Mouse (Mus musculus): ENCODE results near the gene Gm17654. TPM values are rescaled to one million over a fixed set of nuclear protein-coding genes. Genes with fewer than 3 reads are reported as not detected.
"Not testable (repeated sequence)": the region's sequence is repeated elsewhere in the genome, so short reads cannot be mapped to it uniquely, and the experiment has no call there.

The Gm17654 gene
- not detected for total RNA-seq (2021)
- long read RNA-seq, experiment 1, result 0 reads
- long read RNA-seq, experiment 2, result 0 reads

DNA sequence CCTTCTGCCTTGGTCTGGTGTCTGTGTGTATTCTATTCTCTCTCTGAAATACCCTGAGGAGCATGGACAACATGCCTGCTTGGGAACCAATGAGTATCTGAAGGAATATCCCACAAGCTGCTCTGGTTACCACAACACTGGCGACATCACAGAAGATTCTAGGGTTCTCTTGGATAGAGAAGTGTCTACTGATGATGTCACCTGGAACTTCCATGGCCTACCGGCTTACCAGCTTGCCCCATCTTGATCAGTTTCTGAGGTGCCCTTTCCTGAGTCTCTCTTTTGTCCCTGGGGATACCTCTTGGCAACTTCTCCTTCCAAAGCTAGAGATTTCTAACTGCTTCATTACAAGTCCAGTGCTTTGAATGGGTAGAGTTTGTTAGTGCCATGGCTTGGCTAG lies at the start of gene Gm17654:
TSS of gene Gm17654 (minus strand) at position 101 of the 400 bp plus-strand sequence.
- not testable (repeated sequence) for H3K27ac ChIP-seq; DNase-seq (ENCODE audit: low spot score in 2 of 2); H3K4me3 ChIP-seq

DNA sequence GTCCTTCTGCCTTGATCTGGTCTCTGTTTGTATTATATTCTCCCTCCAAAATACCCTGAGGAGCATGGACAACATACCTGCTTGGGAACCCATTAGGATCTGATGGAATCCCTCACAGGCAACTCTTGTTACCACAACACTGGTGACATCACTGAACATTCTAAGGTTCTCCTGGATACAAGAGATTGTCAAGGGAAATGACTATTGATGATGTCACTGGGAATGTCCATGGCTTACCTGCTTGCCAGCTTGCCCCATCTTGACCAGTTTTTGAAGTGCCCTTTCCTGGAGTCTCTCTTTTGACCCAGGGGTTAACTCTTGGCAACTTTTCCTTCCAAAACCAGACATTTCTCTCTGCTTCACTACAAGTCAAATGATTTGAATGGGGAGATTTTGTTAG lies 29.0 kb upstream of the Gm17654 start, which contains the start of gene Gm10375:
TSS of gene Gm10375 (minus strand) at position 101 of the 400 bp plus-strand sequence.
- not testable (repeated sequence) for DNase-seq (ENCODE audit: low spot score in 2 of 2); H3K4me3 ChIP-seq; H3K27ac ChIP-seq

DNA sequence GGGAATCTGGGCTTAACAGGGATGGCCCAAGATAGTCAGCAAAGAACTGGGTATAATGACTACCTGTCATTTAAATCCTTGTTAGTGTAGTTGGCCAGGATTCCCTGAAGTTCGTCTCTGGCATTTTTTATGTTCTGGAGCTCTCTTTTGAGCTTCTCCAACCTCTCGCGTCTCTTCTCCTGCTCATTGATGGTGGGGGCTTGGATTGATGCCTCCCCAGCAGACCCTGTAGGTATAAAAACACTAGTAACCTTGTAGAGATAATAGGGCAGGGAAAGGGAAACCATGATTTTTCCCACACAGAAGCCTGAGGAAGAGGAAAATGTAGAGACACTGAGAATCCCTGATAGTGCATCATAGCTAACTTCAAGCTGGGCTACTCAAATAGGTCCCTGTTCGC lies 977 bp downstream of the Gm17654 start:
- not testable (repeated sequence) for DNase-seq (ENCODE audit: low spot score in 2 of 2); H3K27ac ChIP-seq; H3K4me3 ChIP-seq

DNA sequence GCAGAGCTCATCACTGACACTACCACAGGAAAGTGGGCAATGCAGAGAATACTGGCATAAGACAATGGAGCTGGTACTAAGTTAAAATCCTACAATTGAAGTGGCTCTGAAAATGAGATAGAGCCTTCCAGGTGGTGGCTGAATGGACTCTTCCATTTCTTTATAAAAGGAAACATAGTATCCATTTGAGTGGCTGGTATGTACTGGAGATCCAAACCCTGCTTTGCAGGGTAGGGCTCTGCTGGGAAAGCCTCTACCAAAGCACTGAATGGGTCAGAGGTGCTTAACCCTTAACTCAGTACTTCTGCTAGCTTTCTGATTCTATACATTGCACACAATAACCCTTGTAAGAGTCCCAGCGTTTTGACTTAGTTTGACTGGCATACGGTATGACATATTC lies 26.7 kb downstream of the Gm17654 start:
- H3K27ac ChIP-seq; H3K4me3 ChIP-seq; DNase-seq (ENCODE audit: low spot score in 2 of 2): not testable (repeated sequence)

DNA sequence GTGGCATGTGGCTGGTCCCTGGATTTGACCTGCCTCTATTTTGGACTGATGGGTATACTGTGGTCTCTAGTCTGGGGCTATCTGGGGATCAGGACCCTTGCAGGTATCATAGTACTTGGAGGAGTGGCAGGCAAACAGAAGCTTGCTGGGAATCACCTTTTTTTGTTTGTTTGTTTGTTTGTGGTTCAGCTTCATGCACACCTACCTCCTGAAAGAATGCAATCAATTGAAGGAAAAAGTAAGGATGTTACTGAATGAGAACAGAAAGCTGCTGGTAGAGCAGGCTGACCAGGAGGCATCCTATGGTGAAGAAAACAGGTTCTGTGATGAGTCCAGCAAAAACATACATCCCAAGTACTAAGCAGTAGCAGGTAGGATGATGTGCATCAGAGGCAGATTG lies 32.7 kb downstream of the Gm17654 start:
- H3K4me3 ChIP-seq; H3K27ac ChIP-seq; DNase-seq (ENCODE audit: low spot score in 2 of 2): not testable (repeated sequence)

DNA sequence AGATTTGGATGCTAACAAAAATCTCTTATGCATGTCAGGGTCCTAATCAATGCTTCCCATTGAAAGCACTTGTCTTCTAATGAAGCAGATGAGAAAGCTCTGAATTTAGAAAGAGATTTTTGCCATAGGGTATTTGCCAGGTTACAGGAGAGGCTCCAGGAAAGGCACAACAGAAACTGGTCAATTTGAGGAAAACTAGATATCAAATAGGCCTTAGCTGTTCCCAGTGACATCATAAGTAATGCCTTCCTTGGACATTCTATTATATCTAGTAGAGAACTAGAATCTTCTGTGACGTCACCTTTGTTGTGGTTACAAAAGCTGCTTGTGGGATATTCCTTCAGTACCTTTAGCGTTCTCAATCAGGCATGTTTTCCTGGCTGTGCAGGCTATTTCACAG lies 35.7 kb downstream of the Gm17654 start, which contains the start of gene Gm5799:
TSS of gene Gm5799 (plus strand) at position 301 of the 400 bp plus-strand sequence.
- DNase-seq (ENCODE audit: low spot score in 2 of 2); H3K27ac ChIP-seq; H3K4me3 ChIP-seq: not testable (repeated sequence)

DNA sequence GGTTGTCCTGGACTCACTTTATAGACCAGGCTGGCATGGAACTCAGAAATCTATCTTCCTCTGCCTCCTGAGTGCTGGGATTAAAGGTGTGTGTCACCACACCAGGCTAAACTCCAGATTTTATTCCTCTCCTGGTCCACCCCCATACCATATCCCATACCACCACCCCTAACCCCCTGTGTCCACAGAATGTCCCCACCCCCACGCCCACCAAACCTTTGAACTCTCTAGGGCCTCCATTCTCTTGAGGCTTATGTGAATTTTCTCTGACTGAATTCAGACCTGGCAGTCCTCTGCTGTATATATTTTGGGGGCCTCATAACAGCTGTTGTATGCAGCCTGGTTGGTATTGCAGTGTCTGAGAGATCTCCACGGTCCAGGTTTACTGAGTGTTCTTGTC lies 40.8 kb downstream of the Gm17654 start:
- not testable (repeated sequence) for DNase-seq (ENCODE audit: low spot score in 2 of 2); H3K4me3 ChIP-seq; H3K27ac ChIP-seq

DNA sequence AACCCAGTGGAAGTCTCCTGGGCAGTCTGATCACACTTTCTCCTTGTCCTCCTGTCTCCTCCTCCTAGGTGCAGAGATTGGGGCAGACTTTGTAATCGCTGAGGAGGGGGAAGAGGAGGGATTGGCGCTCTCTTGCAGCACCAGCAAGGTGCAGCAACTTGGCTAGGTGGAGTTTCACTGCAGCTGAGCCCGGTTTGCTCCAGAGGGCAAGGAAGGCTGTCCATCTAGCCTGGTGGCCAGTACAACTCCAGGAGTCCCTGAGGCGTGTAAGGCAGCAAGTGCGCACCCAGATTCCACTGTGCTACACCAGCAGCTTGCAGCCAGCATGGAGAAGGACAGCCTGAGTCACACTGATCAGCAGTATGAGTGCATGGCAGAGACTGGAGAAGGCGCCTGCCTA lies 46.6 kb downstream of the Gm17654 start:
- H3K27ac ChIP-seq; H3K4me3 ChIP-seq; DNase-seq (ENCODE audit: low spot score in 2 of 2): not testable (repeated sequence)

DNA sequence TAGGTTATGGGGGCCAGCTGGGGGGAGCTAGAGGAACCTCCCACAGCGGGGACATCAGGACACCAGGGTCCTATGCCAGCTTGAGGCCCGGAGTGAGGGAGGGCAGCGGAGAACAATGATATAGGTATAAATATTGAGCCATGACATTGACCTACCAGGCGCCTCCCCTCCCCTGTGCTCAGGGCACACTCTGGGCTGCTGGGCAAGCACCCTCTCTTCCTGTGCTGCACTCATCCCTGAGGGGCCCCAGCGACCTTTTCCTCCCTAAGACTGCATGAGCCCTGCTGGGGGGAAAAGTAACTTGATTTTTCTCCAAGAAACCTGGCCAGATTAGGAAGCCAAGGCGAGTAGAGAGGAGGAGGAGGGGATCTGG lies 46.9 kb downstream of the Gm17654 start:
- H3K27ac ChIP-seq; DNase-seq (ENCODE audit: low spot score in 2 of 2); H3K4me3 ChIP-seq: not testable (repeated sequence)

DNA sequence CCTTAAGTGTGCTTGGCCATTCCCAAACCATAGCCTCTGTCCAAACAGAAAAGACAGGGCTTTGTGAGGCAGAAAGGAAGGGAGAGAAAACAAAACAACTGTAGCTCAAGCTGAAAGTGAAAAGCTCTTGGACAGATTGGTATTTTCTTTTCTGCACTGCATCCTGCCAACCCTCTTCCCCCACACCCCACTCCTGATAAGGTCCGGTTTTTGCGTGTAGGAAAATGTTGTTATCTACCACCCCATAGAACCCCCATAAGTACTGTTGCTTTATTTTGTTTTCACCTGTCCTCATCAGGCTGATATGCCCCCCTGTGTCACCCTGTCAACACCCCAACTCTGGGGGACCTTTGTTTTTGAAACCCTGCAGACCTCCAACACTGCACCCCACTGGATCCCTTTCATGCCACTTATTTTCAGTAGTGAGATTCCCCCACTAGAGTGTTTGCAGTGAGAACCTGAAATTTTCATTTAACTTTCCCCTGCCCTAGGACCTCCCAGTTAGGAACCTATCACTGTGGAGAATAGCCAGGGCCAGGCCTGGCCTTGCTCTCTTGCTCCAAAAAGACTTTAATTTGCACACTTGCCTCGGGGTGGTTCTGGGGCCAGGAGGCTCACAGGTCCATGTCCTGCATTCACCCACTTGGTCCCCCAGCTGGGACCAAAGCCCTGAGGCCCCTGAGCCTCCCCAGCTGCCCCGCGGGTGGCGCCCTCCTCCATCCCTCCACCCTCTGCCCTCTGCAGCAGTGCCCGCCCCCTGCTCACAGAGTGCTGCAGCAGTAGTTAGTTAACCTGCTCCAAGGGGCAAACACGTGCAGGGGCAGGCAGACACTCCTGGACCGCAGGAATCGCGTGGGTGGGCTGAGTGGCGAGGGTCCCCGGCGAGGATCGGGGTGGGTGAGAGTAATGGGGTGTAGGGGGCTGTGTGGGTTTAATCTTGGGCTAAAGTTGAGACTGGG lies 47.6 kb downstream of the Gm17654 start:
- H3K4me3 ChIP-seq; DNase-seq (ENCODE audit: low spot score in 2 of 2); H3K27ac ChIP-seq: not testable (repeated sequence)

Other genes starting within 250 kb of the Gm17654 start
- under 1 TPM in 1 of 2 experiments, not detected in 1; 0.49 TPM for gene 1700001F09Rik, start 231.3 kb downstream of the Gm17654 start, total RNA-seq (2021)
- gene Gm8138, start 162.8 kb downstream of the Gm17654 start, total RNA-seq (2021), result not detected
- gene Gm5799, start 35.6 kb downstream of the Gm17654 start, total RNA-seq (2021), result under 1 TPM; 0.39 to 0.64 TPM
- not detected for gene Gm10375, start 28.9 kb upstream of the Gm17654 start, total RNA-seq (2021)
- gene Gm8165, start 98.1 kb upstream of the Gm17654 start, total RNA-seq (2021), result not detected
- 1 to 10 TPM; 1.2 to 1.7 TPM for gene Gm7324, start 118.7 kb upstream of the Gm17654 start, total RNA-seq (2021)
- gene Gm16506, start 148.3 kb upstream of the Gm17654 start, total RNA-seq (2021), result not detected
- not detected for gene Gm6526, start 168.7 kb upstream of the Gm17654 start, total RNA-seq (2021)
- not detected for gene Gm8180, start 205.6 kb upstream of the Gm17654 start, total RNA-seq (2021)